Mouse (Mus musculus): ENCODE results near the gene Mrpl45.

GRCm38 (mm10) chr11:97334400-97334799 is 18.9 kb downstream of the Mrpl45 start:
- TF ChIP-seq POLR2A (IDR thresholded peaks at IDR 0.05; ENCODE audit: low read depth, low read length) = no peak
- no peak for TF ChIP-seq CTCF (conservative IDR thresholded peaks at IDR 0.05; ENCODE audit: insufficient read depth, insufficient read length, low read depth, low read length)

All from kidney, adult 2 months (tissue).